Mouse (Mus musculus): ENCODE data around the gene Try4. TPM values are rescaled to one million over a fixed set of nuclear protein-coding genes. Genes with fewer than 3 reads are reported as not detected.
"Not testable (repeated sequence)": the region's sequence is repeated elsewhere in the genome, so short reads cannot be mapped to it uniquely, and the experiment has no call there.

The Try4 gene
- total RNA-seq (2021): 0.43 TPM in 1 of 2 replicates, not detected in the other
- long read RNA-seq: 0 reads

DNA sequence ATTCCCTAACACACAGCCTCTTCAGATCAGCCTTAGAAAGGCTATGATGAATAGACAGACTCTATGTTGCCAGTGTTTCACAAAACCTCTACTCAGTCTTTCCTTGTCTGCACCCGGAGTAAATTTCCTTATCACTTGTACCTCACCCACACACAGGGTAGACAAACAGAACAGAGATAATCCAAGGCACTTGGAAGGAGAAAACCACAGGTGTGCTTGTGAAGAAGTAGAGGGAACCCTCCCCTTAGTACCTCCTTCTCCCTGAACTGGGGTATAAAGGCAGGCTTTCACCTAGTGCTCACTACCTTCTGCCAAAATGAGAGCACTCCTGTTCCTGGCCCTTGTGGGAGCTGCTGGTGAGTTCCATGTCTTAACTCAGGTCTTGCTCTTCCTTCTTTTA is at the start of gene Try4:
TSS of gene Try4 (plus strand) at position 301 of the 400 bp plus-strand sequence.
- no peak for DNase-seq

DNA sequence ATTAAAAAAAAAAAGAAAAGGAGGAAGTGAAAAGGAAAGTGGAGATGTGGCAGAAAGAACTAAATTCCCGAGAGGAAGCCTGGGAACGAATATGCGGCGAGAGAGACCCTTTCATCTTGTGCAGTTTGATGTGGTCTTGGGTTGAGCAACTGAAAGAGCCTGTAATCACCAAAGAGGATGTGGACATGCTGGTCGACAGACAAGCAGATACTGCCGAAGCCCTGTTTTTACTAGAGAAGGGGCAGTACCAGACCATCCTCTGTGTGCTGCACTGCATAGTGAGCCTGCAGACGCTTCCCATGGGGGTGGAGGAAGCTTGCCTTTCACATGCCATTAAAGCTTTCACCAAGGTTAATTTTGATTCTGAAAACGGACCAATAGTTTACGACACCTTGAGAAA is 48.8 kb upstream of the Try4 start:
- not testable (repeated sequence) for DNase-seq

DNA sequence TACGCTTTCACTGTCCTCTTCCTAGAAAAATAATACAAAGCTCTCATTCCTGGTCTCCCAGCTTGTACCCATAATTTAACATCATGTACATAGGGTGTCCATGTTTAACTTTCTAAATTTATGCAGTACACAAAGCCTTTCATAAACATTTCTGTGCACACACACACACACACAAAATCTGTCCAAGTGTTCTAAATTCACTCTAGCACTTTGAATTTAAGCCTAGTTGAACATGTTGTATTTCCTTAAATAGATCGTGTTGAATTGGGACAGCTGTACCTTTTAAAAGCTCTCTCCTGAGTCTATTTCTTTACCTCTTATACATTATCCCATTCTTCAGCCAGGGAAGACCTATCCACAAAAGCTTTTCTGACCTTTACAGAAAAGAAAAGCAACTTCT is 45.6 kb upstream of the Try4 start:
- DNase-seq: no peak

DNA sequence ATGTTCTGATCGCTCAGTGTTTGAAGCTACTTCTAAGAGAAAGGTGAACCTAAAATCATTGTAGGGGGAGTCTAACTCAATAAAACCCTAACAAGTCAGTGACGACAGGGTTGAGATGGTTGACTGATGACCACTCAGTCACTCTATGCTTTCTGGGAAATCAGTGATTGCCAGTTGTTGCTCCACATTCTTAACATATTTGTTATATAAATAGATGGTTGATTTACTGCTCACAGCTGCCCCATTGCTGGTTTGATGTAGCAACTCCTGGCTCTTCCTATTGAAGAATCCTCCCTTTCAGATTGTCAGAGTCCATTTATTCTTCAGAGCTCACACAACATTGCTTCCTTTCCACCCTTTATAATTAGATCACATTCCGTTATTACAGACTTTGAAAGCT is 44.6 kb upstream of the Try4 start:
- no peak for DNase-seq

DNA sequence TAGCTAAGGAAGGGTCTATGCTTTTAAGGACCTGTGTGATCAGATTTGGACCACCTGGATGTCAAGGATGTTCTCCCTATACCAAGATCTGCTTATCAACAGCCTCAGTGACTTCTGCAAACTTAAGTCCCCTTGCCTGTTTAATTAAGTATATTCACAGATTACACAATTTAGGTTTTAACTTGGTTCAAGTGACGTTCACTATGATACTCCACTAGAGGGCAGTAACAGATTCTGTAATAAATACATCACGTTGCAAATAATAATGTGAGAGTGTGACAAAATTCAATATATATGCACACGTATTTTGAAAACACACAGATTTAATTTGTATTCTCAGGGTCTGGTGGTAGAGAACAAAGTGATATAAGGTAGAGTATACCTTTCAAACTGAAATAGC is 39.3 kb upstream of the Try4 start:
- DNase-seq: no peak

DNA sequence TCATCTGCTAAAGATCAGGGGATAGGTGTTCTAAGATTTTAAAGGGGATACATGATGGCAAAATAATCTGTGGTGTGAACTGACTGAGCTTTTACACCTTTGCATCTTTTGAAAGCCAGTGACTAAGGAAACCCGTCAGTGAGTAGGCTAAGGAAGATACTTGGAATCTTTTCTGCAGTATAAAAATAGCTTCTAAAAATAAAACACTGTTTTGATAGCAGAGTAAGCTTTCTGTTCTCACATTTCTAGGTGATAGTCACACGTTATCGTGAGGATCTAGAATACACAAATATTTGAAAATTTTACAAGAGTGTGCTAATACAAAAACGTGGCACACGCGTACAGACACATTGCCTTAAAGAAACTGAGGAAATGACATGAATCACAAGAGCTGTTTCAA is 35.9 kb upstream of the Try4 start:
- DNase-seq: no peak

DNA sequence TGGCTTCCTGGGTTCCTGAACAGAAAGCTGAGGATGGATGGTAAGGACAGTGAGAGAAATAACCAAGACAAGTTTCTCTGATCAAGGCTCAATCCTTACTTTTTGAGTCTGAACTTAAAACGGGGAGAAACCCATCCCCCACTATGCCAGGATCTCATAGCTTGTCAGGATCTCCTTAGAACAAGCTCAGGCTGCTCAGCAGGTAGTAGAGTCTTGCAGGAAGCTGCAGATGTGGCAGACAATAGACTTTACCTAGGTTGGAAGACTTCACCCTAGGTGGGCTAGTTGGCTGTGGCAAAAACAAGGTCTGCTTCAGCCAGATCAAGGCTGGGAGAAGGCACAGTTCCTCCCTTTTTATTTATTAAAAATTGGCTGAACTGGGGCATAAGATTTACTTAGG is 3.8 kb upstream of the Try4 start:
- DNase-seq: no peak

DNA sequence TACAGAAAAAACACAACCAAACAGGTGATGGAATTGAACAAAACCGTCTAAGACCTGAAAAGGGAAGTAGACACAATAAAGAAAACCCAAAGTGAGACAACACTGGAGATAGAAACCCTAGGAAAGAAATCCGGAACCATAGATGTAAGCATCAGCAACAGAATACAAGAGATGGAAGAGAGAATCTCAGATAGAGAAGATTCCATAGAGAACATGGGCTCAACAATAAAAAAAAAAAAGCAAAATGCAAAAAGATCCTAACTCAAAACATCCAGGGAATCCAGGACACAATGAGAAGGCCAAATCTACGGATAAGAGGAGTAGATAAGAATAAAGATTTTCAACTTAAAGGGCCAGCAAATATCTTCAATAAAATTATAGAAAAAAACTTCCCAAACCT is 14.7 kb downstream of the Try4 start, which contains the start of gene Try5:
TSS of gene Try5 (minus strand) at position 101 of the 400 bp plus-strand sequence.
- not testable (repeated sequence) for DNase-seq

DNA sequence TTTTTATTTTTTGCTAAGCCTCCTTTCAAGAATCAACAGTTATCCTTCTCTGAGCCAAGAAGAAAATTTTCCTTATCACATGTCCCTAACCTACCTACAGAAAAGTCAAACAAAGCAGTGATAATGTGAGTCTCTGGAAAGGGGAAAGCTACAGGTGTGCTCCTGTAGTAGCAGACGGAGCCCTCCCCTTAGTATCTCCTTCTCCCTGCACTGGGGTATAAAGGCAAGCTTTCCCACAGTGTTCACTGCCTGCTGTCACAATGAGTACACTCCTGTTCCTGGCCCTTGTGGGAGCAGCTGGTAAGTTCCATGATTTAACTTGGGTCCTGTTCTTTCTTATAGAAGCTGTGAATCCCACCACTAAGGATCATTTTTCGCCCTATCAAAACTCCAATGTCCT is 51.9 kb downstream of the Try4 start, which contains the start of gene Try10:
TSS of gene Try10 (plus strand) at position 174 of the 400 bp plus-strand sequence.
- no peak for DNase-seq

Other genes starting within 250 kb of the Try4 start
- gene Try5, start 14.6 kb downstream of the Try4 start, total RNA-seq (2021): not detected in 2 replicates
- not detected in 2 replicates for gene Try10, start 51.8 kb downstream of the Try4 start, total RNA-seq (2021)
- not detected in 2 replicates for gene Prss3, start 75.4 kb downstream of the Try4 start, total RNA-seq (2021)
- gene Gm5771, start 90.1 kb downstream of the Try4 start, total RNA-seq (2021): not detected in 2 replicates
- gene Gm10334, start 143.9 kb downstream of the Try4 start, total RNA-seq (2021): not detected in 2 replicates
- not detected in 2 replicates for gene Prss1, start 156.7 kb downstream of the Try4 start, total RNA-seq (2021)
- gene Prss2, start 219.5 kb downstream of the Try4 start, total RNA-seq (2021): not detected in 2 replicates